ENCODE assay signal across 27 mouse cellular contexts in the genomic region with DNA sequence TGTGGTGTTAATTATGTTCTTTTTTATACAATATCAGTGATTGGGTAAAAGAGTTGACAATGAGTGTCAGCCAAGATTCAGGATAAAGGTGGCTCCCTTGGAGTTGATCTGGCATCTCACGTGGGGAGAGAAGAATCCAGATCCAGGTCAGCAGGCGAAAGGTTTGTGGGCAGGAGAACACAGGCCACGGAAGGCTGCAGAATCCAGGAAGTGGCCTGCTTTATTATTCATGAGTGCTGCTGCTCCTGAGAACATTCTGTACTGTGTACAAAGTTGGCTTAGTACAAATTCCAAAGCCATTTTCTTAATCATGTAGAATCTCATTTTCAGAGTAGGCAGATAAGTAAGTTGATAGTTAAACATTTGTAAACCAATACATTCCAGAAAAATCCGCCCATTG. TPM values are rescaled to one million over a fixed set of nuclear protein-coding genes. Genes with fewer than 3 reads are reported as not detected.
DNase-seq lines count a peak whose midpoint lies in the region; ATAC-seq and TF ChIP-seq lines count a peak whose summit lies in the region.
"Had no signal": no experiment of that assay in that cellular context is flagged by ENCODE, and none has a peak within 500 bp of the region (broad histone marks: within the 10 kb centered on the region; RNA-seq: fewer than 3 reads in every experiment).

No protein-coding gene starts in this region.

- no peak overlapping the region for H3K4me2 ChIP-seq in liver, postnatal 0 days (ENCODE audit: low read depth, low read length)
- H3K4me2 ChIP-seq: forebrain, embryonic 15.5 days; stomach, embryonic 15.5 days had no signal

- H3K9me3 ChIP-seq in liver, postnatal 0 days (ENCODE audit: low read length): no peaks in the 10 kb centered on the region
- H3K9me3 ChIP-seq: forebrain, embryonic 15.5 days; G1E; hindbrain, embryonic 10.5 days; stomach, embryonic 15.5 days had no signal

- H3K36me3 ChIP-seq in liver, adult 2 months (ENCODE audit: control insufficient read depth, insufficient read depth, low read length): no peaks in the 10 kb centered on the region
- H3K36me3 ChIP-seq in liver, postnatal 0 days (replicated peaks; ENCODE audit: insufficient read depth, low read length): no peaks in the 10 kb centered on the region
- H3K36me3 ChIP-seq: forebrain, embryonic 15.5 days; G1E; hindbrain, embryonic 10.5 days; stomach, embryonic 15.5 days had no signal

- WGBS in liver, adult 2 months: 72% methylated on average over 4 of the region's 4 CpGs
- WGBS in liver, postnatal 0 days (ENCODE audit: insufficient replicate concordance): 61% methylated on average over 4 of the region's 4 CpGs

- no peak overlapping the region for H3K9ac ChIP-seq in liver, adult 2 months (ENCODE audit: low read depth, low read length)
- H3K9ac ChIP-seq in liver, postnatal 0 days (replicated peaks): no peak overlapping the region
- H3K9ac ChIP-seq: forebrain, embryonic 15.5 days; liver, embryonic 14.5 days; stomach, embryonic 15.5 days had no signal

- no peak overlapping the region for H3K4me3 ChIP-seq in liver, adult 2 months (ENCODE audit: insufficient read depth, low read depth, low read length)
- H3K4me3 ChIP-seq in liver, postnatal 0 days (ENCODE audit: low read depth, low read length): no peak overlapping the region
- no peak overlapping the region for H3K4me3 ChIP-seq in brown adipose tissue, adult 24 weeks (ENCODE audit: insufficient read depth, low read depth, low read length)
- H3K4me3 ChIP-seq: erythroblast, embryonic 14.5 days; forebrain, embryonic 15.5 days; hindbrain, embryonic 10.5 days; stomach, embryonic 15.5 days had no signal

- no peak overlapping the region for H3K27ac ChIP-seq in liver, adult 2 months (replicated peaks; ENCODE audit: insufficient read depth, low read depth, low read length)
- no peak overlapping the region for H3K27ac ChIP-seq in liver, postnatal 0 days (ENCODE audit: low read depth)
- peak overlapping the region; percentile 78 for H3K27ac ChIP-seq in brown adipose tissue, adult 24 weeks (replicated peaks; ENCODE audit: low read depth, low read length)
- H3K27ac ChIP-seq: forebrain, embryonic 15.5 days; hindbrain, embryonic 10.5 days; liver, embryonic 14.5 days; stomach, embryonic 15.5 days had no signal

- ATAC-seq in liver, postnatal 0 days: no peak
- ATAC-seq: CD4-positive, CD25-positive, alpha-beta regulatory T cell, adult 4 months; forebrain, embryonic 15.5 days; inflammation-experienced regulatory T-cells, adult 6 months had no signal

- H3K27me3 ChIP-seq in liver, adult 2 months (ENCODE audit: control insufficient read depth, insufficient read depth, low read length): no peaks in the 10 kb centered on the region
- no peaks in the 10 kb centered on the region for H3K27me3 ChIP-seq in liver, postnatal 0 days (ENCODE audit: insufficient read depth, low read length)
- H3K27me3 ChIP-seq: forebrain, embryonic 15.5 days; stomach, embryonic 15.5 days had no signal

- no peaks in the 10 kb centered on the region for H3K4me1 ChIP-seq in liver, adult 2 months (ENCODE audit: control insufficient read depth, insufficient read depth, low read length)
- no peaks in the 10 kb centered on the region for H3K4me1 ChIP-seq in liver, postnatal 0 days (ENCODE audit: insufficient read depth)
- peaks cover 5% of the 10 kb centered on the region for H3K4me1 ChIP-seq in brown adipose tissue, adult 24 weeks (ENCODE audit: control insufficient read depth, insufficient read depth, insufficient read length, low read length)
- H3K4me1 ChIP-seq: forebrain, embryonic 15.5 days; hindbrain, embryonic 10.5 days; stomach, embryonic 15.5 days had no signal

- H3K79me2 ChIP-seq in liver, adult 2 months (ENCODE audit: control insufficient read depth, insufficient read depth, low read length): no peaks in the 10 kb centered on the region

- intact Hi-C loops in gastrocnemius, postnatal 36 days (cut with DNase I): no loop called here

- TF ChIP-seq POLR2A in liver, adult 2 months (IDR thresholded peaks at IDR 0.05; ENCODE audit: extremely low read depth, insufficient read depth, low read length): no peak

- no peak for TF ChIP-seq CTCF in liver, adult 2 months (IDR thresholded peaks at IDR 0.05; ENCODE audit: low read depth, low read length)
- TF ChIP-seq CTCF in liver, postnatal 0 days (IDR thresholded peaks at IDR 0.05; ENCODE audit: low read depth): no peak

- DNase-seq in liver, adult 2 months (ENCODE audit: extremely low read depth, low read depth, low spot score): peak; percentile 56
- no peak for DNase-seq in liver, postnatal 0 days
- DNase-seq in kidney, adult 18-20 months: peak; percentile 79
- DNase-seq in kidney, postnatal 14 days: peak; percentile 85
- no peak for DNase-seq in spleen, adult 12 weeks (ENCODE audit: low spot score)
- DNase-seq in B cell, adult 2 months: no peak
- DNase-seq in gastrocnemius, postnatal 36 days: no peak
- DNase-seq: adrenal gland, adult 2 months; cerebellum, adult 11-12 months; gastrocnemius, postnatal 14 days; lung, postnatal 14 days had no signal

- no peak for TF ChIP-seq EP300 in liver, postnatal 0 days (IDR thresholded peaks at IDR 0.05; ENCODE audit: low read depth)

RNA-seq across cellular contexts. Expression of a gene that starts 19.2 kb away (rescaled TPM):
- total RNA-seq in liver, adult 2 months (2014; rRNA removed): 0.13 TPM in 1 of 2 replicates, not detected in the other
- polyA plus RNA-seq in liver, adult 2 months (2012; rRNA removed): not detected in 2 replicates
- 0.09 TPM in 1 of 2 replicates, not detected in the other for polyA plus RNA-seq in liver, postnatal 0 days (2015; fragmentation: Nextera tagmentation; extraction: Ambion mirVana)
- polyA plus RNA-seq in brown adipose tissue, adult 24 weeks (2012; ENCODE audit: insufficient read depth, insufficient read length, missing spikeins): not detected in 2 replicates
- total RNA-seq in gastrocnemius, postnatal 36 days (2021): not detected
- total RNA-seq: adrenal gland, adult 2 months; common myeloid progenitor, adult 5-6 weeks; G1E; gastrocnemius, postnatal 14 days; left cerebral cortex, adult 8-10 months had no signal
- polyA plus RNA-seq: adrenal gland, adult 2 months; brain, embryonic 14.5 days; CD4-positive, CD25-positive, alpha-beta regulatory T cell, adult 4 months; embryonic facial prominence, embryonic 11.5 days; erythroblast, embryonic 14.5 days; forebrain, embryonic 15.5 days; G1E; hindbrain, embryonic 10.5 days; inflammation-experienced regulatory T-cells, adult 6 months; limb, embryonic 11.5 days; liver, embryonic 14.5 days; neural tube, embryonic 11.5 days; spleen, adult 2 months; stomach, embryonic 15.5 days had no signal

Comparison
In these comparisons a context has a peak if more than half of its experiments do, and no peak if none do; other contexts are left out.
1. DNase-seq: peak in liver, adult 2 months (single experiment), kidney, adult 18-20 months (single experiment) and kidney, postnatal 14 days (single experiment); none in liver, postnatal 0 days (single experiment), spleen, adult 12 weeks (single experiment), B cell, adult 2 months (0 of 2) and gastrocnemius, postnatal 36 days (0 of 2).